Mouse (Mus musculus) cerebellum, postnatal 4 days (tissue): Measurements from ENCODE around the gene Ptprn.
"Not testable (repeated sequence)": the region's sequence is repeated elsewhere in the genome, so short reads cannot be mapped to it uniquely, and the experiment has no call there.

ENCODE experiments used
- DNase-seq, 2 experiments: peaks; one replicate each; pipeline ENCODE4 v3.0.0; 2022; ENCODE audit warnings: low spot score in 2 of 2, mixed read lengths in 1 of 2

The Ptprn gene

DNA sequence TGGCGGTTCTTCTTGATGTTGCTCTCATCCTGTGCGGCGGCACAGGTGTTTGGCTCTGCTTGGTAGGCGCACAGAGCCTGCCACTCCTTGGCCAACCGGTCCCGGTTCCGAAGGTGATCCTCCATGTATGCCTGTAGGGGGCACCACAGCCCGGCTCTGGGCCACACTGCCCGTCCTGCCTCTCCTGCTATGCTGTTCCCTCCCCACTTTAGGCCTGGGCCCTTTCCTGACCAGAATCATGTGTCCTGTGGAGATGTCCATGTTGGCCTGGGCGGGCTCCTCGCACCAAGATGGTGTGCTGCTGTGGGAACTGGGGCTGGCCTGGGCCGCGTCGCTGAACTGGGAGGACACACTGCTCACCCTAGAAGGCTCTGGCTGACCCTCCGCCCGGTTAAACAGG lies 11.3 kb downstream of the Ptprn start:
- no peak for DNase-seq

DNA sequence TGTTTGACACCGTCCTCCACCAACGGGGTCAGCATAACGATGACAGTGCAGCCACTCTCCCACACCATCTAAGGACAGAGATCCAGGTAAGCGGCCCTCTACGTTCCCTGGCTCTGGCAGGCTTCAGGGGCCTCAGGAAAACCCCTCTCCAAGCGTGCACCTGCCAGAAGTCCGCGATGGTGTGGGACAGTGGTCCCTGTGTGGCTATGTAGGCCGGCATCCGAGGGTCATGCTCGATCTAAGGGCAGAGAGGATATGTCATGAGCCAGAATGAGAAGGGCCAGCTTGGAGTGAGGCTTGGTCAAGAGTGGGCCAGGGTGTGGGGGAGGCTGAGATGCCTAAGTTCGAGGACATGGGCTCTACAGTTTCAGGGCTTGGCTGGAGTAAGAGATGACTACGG lies 12.0 kb downstream of the Ptprn start:
- DNase-seq, result no peak

DNA sequence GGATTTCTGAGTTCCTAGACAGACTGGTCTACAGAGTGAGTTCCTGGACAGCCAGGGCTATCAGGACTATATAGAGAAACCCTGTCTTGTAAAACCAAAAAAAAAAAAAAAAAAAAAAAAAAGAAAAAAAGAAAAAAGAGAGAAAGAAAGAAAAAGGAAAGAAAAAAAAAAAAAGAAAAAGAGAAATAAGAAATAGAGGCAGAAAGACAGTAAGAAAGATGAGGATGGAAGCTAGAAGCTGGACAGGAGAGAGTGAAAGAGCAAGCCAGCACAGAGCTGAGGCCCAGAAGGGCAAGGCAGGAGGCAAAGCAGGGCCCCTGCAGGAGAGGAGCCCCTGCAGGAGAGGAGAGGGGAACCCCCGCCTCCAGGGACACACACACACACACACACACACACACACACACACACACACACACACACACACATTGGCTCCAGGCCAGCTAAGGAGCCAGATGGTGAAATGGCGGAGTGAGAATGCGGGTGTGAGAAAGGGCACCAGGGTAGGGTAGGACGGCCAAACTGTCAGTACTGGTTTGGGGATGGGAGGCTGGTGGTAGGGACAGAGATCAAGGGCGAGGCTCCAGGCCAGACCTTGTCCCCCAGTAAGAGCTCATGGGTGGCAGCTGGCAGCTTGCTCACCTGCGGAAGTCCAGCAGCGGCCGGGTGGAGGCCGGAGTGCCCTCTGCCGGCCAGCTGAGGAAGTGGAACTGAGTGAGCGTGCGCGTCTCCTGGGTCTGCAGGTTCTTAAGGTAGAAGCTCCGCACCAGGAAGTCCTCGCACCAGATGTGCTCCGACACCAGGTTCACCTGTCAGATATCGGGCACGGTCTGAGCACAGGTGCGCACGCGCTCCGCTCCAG lies 13.0 kb downstream of the Ptprn start:
- peak in 1 of 2 experiments; percentile 76 for DNase-seq

DNA sequence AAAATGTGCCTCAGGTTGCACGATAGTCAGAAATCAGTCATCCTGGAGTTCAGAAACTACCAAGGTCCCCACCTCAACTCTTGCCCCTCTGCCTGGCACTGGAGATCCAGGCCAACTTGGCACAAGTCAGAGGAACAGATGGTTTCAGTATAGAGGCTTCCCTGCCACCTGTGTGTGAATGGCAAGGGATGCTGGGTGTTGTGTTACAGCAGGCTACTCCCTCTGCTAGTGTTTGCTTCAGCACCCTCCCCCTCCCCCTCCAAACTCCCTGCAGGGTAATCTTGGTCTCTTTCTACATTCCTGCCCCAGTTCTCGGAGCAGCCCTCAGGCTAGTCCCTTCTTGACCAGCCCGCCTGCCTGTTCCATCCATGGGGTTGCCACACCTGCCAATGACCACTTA lies 13.8 kb downstream of the Ptprn start:
- peak in 1 of 2 experiments; percentile 37 for DNase-seq

DNA sequence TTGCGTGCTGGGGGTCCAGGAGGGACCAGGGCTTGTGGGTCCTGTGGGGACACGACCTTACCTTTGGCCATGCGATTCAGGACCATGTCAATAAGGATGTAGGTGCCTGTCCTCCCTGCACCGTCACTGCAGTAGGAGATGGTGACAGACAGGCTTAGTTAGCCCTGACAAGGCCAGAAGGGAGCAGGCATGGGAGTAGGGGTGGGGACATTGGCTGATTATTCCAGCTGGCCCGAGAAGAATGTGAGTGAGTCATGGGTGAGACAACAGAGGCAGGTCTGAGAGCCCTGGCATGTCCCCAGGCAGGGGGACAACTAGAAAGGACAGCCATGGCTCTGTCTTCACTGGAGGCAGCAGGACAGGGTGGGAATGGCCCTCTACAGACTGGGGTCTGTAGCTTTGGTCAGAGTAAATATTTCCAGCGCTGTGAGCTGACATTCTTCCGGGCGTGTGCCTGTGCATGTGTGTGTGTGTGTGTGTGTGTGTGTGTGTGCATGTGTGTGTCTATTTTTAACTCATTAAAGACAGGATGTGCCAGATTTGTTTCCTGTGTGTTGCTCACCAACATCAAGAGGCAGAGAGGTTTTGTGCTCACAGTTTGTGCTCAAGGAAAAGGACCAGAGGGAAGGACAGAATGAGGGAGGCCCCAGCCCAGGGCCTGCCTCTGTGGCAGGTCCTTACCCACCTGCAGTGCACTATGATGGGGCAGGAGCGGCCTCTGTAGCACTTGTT lies 16.1 kb downstream of the Ptprn start:
- no peak for DNase-seq

DNA sequence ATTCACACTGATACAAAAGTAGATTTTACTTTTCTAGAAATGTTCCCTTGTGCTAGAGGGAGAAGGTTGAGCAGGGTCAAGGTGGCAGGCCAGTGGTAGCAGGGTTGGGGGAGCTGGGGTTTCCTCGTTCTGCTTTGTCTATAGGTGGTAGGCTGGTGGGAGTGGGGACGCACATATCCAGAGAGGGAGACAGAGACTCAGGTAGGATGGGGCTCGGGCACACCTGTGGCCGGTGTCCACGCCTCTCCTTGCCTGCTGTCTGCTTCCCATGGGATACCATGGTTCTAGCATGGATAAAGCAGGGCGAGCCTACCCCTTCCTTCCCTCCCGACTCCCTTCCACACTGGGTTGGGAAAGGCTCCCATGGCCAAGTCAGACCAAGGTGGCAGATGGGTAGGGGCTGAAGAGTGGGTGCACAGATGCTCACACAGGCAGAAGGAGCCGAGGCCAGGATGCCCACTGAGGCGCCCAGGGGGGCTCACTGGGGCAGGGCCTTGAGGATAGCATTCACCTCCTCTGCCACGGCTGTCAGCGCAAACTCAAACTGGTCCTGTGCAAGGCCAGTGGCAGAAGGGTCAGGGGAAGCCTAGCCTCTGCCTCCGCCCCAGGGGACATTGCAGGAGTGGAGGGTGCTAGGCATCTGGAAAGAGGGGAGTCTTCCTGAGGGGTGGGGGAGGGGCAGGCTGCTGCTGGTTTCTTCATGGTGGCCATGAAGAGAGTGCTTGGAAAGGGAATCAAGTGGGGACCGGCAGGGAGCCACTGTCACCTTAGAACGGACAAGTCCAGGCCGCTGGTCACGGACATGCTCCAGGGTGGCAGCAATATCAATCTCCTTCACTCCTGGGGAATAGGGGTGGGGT lies 17.0 kb downstream of the Ptprn start:
- no peak for DNase-seq

DNA sequence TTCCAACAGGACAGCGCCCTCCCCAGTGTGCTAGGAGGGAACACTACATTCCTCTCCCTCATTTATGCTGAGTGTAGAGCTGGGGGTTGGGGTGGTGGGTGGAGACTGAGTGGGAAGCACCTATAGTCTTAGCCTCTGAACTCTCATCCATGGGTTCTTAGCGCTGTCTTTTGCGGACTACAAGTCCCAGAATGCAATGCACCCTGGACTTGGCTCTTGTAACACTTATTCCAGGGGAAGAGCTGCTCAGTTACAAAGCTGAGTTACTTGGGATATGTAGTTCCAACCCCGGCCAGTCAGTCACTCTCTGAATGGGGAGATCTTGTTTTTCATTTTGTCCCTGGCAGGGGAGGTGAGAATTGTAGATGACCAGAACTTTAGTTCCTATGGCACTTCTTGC lies 19.5 kb downstream of the Ptprn start:
- peak in 1 of 2 experiments; percentile 33 for DNase-seq

DNA sequence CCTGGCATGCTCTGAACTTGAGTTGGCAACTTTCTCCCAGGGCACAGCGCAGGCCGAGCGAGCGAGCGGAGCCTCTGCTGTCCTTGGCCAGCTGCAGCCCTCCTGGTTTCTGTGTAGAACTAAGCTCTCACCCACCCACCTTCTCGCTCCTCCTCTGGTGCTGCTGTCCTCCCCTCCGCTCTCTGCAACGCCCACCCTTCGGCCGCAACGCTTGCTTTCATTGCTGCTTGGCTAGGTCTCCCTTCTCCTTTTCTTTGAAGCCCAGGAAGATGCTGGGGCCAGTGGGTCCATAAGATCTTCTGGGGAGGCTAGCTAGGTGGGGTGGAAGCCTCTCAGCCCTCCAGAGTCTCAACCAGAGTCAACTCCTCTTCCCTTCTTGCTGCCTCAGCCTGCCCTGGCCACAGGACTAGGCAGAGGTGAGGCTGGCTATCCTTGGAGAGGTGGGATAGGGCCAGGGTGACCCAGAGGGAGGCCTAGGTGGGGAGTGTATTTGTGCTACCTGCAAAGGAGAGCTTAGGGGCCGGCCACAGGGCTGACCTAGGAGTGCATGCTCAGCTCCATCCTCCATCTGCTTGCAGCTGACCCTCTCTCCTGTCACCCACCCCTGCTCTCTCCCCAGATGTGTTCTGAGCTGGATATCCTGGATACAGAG lies 20.0 kb downstream of the Ptprn start:
- no peak for DNase-seq

DNA sequence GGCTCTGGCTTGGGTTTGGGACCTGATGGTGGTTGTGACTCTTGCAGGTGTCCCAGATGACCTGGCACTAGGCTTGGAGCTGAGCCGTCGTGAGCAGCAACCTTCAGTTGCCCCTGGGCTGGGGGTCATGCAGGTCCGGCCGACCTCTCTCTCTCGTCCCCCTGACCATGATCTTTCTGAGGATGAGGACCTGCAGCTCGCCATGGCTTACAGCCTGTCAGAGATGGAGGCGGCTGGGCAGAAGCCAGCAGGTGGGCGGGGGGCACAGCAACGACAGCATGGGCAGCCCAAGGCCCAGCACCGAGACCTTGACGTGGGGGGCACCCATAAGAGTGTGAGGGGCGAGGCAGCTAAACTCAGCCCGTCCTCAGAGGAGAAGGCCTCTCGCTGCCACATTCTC lies 20.9 kb downstream of the Ptprn start:
- DNase-seq, result no peak

DNA sequence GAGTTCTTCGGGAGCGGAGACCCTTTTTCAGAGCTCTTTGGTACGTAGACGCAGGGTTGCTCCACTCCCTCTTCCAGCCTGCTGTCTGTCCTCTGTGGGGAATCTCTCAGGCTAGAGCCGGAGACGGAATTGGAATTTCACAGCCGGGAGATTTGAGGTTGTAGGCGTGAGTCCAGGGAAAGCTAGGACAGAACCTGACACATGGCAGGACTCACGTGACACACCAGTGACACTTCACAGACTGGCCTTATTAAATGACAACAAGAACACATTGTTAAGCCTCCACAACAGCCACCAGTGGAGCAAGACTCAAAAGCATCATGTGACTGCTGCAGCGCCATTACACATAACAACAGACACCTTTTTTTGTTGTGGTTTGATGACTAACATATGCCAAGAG lies 24.7 kb downstream of the Ptprn start:
- no peak for DNase-seq

DNA sequence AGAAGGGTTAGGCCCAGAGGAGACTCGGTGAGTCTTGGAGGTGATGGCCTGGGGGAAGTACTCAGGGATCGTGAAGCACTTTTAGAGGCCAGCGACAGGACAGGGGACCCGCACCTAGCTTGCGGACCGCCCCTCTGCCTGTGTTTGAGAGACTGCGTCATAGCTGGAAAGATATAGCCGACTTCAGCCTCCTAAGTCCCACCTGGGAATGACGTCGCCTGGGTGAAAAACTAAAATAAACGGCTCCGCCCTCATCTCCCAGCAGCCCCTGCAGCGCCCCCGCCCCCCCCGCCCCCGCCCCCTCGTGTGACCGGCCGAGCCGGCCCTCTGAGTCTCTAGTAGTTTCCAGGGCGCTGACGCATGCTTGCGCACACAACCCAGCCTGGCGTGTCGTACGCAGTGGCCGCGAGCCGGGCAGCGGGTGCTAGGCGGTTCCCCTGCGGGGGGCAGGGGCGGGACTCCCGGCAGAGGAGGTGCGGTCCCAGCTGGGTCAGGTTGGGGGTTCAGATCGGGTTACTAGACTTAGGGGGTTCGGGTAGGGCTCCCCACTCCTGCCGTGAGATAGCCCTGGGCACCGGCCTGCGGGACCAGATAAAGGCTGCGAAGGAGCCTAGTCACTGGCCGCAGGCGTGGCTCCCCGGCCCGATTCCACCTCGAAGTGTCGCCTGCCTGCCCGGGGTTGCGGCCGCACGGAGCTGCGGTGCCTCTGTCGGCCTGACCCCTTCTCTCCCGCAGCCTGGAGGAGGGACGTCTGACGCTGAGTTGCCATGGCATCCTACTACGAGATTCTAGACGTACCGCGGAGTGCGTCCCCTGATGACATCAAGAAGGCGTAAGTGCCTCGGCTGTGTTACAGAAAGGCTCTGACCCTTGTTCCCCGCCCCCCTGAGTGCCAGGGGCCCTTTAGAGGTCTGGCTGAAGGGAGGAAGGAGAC lies 27.9 kb downstream of the Ptprn start, which contains the start of gene Dnajb2:
TSS of gene Dnajb2 (plus strand) at position 290 of the 934 bp plus-strand sequence.
- peak in 1 of 2 experiments; percentile 70 for DNase-seq

DNA sequence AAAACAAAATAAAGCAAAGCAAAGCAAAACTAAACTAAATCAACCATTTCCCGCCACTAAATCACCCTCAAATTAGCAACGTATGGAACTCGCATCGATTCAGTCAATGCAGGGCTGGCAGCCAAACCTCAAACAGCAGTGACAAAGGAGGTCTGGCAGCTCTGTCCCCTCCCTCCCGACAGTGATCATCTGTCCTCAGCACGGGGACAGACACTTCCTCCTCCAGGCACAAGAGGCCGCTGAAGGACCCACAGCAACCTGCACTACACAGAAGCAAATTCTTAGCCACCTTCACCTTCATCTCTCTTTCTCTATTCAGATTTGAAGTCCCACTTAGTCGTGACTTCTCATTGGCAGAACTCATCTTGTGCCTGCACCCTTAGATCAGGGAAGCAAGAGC lies 29.7 kb downstream of the Ptprn start:
- DNase-seq, result peak in 1 of 2 experiments; percentile 66

DNA sequence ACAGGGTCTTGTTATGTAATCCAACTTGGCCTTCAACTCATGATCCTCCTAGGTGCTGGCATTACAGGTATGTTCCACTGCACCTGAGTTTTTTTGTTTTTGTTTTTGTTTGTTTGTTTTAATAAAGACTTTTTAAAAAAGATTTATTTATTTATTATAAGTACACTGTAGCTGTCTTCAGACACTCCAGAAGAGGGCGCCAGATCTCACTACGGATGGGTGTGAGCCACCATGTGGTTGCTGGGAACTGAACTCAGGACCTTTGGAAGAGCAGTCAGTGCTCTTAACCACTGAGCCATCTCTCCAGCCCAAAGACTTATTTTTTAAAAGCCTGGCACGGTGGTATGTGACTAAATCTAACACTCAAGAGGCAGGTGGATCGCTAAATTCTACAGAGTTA lies 31.8 kb downstream of the Ptprn start:
- not testable (repeated sequence) for DNase-seq

DNA sequence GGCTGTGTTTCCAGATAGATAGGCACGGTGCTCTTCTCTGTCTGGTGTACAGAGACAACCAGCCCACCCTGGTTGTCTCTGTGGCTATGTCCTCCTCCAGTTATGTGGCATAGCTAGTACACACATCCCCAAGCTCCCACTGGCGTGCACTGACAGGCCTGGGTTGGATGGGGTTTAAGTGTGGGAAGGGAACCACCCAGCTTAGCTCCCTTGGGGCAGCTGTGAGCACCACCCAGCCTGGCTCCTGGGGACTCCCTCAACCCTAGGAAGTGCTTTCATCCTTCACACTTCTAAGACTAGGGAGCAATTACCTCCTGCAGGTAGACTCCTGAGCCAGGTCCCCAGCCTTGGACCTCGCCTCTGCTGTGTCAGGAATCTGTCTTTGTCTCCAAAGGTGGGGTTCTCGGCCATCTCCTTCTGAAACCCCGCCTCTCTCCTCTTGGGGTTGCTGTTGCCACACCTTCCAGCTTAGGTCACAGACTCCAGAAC lies 32.6 kb downstream of the Ptprn start, which contains the start of gene A630095N17Rik:
TSS of gene A630095N17Rik (minus strand) at position 439 of the 489 bp plus-strand sequence.
- no peak for DNase-seq

DNA sequence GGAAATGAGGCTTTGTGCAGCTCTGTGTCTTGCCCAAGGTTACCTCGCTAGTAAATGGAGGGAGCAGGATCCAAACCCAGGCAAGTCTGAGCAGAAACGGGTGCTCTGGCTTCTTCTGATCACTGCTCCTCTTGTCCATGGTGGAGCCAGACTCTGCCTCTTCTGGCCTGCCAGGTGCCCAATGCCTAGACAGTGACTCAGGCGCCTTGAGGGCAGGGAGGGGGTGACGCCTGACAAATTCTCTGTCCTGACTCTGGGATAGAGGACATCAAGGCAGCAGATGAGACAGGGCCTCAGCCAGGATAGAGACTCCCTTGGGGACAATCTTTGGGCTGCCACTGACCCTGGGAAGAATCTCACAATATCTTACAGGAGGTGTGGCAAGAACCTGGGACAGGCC lies 33.1 kb downstream of the Ptprn start:
- DNase-seq, result no peak

DNA sequence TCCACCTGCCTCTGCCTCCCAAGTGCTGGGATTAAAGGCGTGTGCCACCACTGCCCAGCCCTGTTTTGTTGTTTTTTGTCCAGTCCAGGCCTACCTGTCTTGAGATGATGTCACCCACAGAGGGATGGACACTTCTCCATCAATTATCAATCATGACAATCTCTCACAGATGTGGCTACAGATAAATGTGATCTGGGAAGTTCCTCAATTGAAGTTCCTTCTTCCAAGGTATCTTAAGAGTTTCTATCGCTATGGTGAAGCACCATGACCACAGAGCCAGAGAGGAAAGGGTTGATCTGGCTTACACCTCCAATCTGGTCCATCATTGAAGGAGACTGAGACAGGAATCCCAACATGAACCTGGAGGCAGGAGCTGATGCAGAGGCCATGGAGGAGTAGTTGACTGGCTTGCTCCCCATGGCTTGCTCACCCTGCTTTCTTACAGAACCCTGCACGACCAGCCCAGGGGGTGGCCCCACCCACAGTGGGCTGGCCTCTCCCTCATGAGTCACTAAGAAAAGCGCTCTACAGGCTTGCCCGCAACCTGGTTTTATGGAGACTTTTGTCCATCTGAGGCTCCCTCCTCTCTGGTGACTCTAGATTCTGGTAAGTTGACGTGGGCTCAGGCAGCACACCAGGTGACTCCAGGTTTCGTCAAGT lies 33.8 kb downstream of the Ptprn start:
- DNase-seq, result no peak

DNA sequence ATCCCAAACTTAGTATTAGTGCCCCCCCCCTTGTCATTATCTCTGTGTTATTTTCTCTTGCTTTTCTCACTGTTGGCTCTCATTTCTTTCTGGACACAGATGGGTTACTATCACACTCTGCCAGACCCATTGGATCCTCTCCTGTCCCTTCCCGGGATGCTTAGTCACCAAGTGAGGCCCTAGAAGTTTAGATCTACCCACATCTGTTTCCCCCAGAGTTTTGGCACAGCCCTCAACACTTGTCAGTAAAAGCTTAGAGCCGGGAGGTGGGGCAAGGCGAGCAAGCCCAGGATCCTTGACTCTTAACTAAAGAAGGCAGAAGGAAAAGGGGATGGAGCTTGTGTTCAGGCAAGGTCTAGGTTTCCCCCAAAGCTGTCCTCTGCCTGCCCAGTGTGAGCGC lies 35.1 kb downstream of the Ptprn start:
- no peak for DNase-seq

DNA sequence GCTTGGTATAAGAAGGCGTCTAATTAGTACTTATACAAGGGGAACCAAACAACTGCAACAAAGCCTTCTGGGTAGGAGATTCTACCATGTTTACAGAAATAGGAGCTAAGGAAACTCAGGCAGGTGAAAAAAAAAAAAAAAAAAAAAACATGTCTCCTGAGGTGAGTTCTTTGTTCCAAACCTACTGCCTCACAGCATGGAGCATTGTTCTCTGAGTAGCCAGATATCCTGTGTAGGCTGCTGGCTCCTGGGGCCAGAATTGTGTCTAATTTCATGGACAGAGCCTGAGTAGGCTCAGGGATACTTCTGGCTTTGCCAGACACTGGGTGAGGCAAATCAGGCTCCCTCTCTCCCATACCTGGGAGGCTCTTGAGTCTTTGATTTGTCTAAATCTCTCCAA lies 36.6 kb downstream of the Ptprn start:
- DNase-seq, result no peak

DNA sequence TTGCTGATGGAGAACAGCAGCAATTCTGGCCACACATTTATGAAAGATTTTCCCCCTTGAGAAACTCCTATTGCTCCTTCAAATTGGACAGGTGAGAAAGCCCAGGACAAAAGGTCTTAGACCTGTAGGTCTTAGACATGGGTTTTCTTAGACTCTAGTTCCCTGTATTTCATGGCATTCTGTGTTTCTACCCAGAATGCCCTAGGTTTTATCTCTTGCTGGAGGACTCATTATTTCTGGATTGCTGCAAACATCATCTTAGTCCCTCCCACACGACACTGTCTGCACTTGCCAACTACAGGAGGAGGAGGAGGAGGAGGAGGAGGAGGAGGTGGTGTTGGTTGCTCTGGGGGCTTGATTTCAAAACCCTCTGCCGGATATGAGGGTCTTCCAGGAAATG lies 38.2 kb downstream of the Ptprn start:
- no peak for DNase-seq

DNA sequence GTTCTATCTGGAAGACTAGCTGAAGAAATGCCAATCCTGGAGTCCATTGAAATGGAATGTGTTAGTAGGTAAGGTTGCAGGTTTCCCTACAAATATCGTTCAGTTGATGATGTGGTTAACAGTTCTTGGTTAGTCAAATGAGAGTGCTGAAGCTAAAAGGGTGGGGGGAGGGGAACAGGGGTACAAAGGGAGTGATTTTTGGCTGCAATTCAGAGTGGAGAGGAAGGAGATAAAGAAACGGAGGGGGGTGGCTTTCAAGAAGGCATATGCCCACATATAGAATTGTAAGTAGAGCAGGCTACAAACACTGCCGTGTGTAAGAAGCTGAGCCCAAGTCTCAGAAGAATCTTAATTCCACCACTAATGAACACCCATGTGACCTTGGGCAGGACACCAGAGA lies 38.8 kb downstream of the Ptprn start:
- DNase-seq, result no peak
